Mouse (Mus musculus): ENCODE measurements around the gene Shbg.

The Shbg gene

DNA sequence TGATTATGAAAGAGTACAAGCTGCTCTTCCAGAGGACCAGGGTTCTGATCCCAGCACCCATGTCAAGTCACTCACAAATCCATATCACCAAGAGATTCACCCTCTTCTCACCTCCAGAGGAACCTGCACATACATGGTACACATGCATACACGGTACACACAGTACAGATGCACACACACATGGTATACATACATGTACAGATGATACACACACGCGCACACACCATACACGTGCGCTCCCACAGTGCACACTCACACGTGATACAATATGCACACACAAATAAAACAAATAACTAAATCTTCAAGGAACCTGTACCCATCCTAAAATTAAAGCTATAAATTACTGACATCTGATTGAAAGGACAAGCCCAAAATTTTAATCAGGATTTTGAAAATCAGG is 22.9 kb downstream of the Shbg start:
- DNase-seq: no peak

DNA sequence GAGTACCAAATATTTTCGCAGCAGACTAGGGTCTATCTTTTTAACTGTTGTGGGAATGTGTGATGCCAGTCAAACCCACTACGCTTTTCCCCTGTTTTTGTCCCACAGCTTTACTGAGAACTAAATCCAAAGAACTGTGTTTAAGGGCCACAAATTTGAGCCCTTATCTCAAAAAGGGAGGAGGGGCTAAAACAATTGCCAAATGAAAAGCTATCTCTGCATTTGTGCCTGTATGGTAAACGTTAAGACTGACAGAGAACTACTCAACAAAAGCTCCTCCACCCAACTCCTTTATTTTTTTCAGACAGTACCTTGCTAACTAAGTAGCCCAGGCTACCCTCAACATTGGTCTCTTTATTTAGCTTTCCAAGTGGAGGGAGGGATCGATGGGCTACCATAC is 24.9 kb downstream of the Shbg start:
- no peak for DNase-seq

DNA sequence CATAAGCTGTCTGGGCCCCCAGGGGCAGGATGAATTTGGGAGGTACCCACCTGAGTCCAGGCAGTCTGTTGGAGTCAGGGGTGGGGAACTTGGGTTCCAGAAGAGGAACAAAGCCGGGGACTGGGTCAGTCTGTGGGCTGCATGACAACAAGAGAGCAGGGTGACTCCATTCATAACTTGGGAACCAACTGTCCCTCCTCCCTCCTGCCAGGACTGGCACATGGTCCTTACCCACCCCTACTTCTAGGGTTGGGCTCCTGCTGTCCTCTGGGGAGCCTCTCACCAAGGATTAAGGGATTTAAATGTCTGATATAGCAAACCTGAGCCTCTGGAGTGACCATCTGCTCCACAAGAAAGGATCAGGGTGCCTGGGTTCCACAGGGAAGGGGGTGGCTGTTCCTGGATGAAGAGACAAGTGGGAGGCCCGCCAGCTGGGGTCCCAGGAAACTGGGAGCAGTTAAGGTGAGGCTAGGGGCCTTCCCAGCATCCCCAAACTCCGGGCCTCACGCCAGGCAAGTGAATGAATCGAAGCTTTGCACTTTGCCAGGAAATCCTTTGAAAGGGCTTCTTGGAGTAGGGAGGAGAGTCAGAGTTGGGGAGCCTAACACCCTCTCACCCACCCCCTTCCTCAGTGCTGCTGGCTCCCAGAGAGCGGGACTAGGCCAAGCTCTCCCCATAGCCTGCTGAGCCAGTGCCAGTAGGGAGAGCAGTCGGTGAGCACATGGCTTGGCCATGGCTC is 25.6 kb downstream of the Shbg start:
- no peak for DNase-seq

DNA sequence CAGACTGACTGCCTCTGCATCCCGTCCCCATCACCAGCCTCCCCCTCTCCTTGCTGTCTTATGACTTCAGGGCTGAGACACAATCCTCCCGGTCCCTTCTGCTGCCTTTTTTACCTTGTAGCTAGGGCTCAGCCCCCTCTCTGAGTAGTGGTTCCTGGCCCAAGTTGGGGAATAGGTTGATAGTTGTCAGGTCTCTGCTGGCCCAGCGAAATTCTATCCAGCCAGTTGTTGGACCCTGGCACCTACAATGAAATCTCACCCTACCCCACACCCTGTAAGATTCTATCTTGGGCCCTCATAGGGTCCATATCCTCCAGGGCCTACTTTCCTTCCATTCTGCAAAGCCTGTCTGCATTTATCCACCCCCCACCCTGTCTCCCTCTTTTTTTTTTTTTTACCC is 26.3 kb downstream of the Shbg start:
- no peak for DNase-seq

DNA sequence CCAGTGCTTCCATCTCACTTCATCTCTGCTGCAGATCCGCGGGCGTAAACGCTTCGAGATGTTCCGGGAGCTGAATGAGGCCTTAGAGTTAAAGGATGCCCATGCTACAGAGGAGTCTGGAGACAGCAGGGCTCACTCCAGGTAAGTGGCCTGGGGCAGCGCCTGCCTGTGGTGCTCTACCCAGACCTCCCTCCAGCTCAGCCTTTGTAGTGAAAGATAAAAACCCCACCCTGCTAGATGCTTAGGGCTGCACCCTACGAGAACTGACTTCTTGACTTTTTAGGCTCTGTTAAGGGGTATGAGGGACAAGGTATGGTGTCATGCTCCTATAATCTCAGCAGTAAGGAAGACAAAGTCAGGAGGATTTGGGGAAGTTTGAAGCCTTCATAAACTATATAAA is 27.1 kb downstream of the Shbg start:
- no peak for DNase-seq

DNA sequence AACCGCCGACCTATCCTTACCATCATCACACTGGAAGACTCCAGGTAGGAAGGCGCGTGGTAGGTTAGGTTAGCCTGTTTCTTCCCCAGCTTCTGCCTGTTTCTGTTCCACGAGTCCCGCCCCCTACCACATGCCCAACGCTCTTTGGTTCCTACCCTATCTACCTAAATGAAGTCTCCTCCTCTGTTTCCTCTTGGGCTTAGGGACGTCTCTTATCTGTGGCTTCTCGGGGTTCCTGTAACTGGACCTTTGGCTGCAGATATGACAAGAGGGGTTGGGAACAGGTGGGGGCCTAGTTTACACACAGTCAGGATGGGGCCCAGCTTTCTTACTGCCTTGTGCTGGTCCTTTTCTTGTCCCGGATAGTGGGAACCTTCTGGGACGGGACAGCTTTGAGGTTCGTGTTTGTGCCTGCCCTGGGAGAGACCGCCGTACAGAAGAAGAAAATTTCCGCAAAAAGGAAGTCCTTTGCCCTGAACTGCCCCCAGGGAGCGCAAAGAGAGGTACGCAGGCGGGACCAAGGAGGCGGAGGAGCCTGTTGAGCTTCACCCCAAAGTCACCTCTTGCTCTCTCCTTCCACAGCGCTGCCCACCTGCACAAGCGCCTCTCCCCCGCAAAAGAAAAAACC is 28.4 kb downstream of the Shbg start:
- no peak for DNase-seq

DNA sequence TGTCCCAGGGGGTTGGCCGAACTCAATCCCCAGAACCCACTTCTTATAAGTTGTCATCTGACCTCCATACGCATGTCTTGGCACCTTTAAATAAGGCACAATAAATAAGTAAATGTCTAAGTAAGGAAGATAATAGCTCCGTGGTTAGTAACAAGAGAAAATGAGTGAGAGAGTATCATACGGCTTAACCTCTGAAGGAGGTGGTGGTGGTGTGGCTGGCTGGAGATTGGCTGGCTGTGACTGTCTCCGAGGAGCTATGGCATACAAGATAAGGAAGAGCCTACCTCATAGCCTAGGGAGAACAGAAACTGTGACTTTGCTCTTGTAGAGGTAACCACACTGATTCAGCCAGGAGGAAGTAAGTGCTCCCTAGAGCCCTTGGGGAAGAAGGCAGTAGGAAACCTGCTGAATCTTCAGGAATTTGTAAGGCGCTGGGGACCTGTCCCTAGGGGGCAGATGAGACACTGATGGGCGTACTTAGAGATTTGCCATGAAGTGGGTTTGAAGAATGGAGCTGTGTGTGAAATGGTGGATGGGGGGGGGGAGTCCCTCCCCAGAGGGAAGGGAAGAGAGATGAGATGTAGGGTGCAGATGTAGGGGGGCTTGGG is 31.9 kb downstream of the Shbg start:
- no peak for DNase-seq

DNA sequence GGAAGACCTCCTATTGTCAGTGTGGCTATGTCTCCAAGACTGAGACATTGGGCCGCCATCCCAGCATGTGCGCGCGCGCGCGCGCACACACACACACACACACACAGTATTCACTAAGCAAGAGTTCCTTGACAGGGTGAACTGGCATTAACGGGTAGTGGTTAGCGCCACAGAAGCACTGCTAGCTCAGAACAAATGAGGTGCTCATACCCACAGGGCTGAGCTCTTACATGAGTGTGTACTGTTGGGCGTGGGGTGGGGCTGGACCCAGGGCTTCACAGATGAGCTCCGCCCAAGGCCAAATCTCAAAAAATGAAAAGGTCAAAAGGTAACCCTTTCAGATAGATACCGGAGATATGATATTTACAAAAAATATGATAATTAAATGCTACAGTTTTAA is 32.8 kb downstream of the Shbg start:
- no peak for DNase-seq

DNA sequence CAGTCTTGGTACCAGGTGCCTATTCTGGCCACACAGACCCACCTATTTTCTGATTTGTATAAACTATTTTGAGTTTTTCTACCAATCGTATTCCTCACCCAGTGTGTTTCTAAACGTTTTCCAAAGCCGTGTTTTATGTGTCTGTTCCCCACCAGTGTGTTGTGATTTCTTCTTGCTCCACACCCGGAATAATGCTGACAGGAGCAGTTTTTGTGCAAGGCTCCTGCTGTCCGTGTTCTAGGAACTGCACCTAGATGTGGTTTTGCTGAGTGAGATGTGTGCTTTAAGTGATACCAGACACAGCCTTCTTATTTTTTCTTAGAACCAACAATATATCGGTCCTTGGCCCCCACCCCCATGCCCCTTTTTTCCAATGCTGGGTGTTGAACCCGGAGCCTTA is 33.7 kb downstream of the Shbg start:
- DNase-seq: no peak

DNA sequence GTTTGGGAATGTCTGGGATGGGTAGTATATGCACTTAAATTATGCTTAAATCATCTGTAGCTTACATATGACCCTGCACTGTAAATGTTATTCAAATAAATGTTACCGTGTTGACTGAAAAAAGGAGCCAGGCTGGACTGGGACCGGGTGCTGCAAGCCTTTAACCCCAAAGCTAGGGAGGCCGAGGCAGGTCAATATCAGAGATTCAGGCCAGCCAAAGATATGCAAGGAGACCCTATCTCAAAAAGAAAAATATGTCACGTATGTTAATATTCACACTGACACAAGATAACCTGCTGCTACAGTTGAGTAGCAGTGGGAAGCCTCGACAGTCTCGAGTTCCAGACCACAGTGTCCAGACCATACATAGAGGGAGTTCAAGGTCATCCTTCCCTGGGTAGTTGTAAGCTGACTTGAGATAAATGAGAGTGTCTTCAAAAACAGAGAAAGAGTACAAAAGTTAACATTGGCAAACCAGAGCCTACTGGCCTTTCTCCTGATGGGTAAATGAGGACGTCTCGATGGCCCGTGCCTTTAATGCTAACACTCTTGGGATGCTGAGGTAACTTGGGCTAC is 35.4 kb downstream of the Shbg start:
- DNase-seq: no peak

DNA sequence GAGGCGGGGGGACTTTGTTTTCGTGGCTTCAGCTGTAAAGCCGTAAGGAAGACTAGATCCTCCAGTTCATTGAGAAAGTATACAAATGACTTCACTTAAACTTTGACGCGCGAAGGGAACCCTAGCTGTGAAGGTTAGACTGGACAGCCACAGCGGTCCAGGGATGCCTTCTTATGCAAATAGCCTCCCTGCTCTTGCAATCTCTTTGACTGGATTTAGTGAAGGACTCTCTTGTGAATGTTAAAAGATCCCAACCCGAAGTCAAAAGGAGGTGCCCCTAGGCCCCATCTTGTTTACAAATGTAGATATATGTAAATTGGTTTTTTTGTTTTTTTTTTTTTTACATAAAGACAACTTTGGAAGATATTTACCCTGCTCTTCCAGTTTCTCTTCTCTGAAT is 35.9 kb downstream of the Shbg start:
- DNase-seq: no peak

DNA sequence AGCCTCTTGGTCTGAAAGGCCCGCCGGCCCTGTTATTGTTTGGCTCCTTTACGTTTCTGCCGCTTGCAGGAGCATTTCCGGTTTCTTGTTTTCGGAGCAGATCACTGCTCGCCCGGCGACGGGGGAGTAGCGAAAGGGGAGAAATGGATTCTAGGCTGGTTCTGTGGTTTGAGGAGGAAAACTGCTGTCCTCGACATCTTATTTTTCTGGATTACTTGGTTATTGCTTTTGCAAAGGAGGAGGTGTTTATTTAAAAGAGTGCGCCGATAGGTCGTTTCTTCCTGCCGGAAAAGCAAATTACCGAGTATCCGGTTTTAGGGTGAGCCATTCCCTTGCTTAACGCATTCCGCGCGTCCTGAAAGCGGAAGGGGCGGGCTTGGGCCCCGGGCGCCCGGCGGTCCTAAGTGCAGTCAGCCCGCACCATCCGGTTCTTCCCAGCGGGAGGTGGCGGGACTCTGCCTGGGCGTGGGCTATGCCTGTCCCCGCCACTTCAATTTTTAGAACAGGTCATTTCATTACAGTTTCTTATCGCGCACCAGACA is 36.5 kb downstream of the Shbg start:
- peak; percentile 92 for DNase-seq

DNA sequence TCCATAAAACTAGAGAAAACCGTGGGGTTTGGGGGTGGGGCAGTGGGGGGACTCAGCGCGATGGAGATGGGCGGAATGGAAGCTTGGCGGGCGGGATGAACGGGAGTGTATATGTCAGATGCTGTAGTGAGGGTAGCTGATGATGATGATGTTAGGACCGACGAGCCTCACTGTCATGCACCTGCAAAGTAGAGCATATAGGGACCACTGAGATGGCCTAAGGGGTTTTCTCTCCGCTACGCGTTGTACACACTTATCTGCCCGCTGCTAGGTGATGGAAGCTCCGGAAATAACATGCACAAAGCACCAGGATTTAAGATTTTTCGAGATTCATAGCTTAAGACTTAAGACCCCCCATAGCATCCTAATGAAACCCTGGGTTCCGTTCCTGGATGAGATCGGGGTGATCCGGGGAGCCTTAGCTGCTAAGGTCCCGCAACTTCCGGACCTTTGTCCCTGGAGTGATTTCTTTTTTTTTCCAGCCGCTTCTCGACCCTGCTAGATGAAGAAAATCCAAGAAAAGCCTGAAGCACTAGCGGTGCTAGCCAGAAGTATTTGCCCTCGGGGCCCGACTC is 37.0 kb downstream of the Shbg start:
- no peak for DNase-seq

DNA sequence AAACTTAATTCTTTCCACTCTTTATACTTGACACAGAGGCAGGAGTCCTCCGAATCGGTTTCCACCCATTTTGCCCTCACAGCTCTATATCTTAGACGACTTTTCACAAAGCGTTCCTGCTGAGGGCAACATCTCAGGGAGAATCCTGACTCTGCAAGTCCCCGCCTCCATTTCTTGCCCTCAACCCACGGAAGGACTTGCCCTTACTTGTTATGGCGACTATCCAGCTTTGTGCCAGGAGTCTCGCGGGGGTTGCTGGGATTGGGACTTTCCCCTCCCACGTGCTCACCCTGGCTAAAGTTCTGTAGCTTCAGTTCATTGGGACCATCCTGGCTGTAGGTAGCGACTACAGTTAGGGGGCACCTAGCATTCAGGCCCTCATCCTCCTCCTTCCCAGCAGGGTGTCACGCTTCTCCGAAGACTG is 37.6 kb downstream of the Shbg start, which contains the start of the genes Wrap53 and Trp53:
TSS of gene Wrap53 (minus strand) at position 165 of the 424 bp plus-strand sequence.
TSS of gene Trp53 (plus strand) at position 269 of the 424 bp plus-strand sequence.
- peak; percentile 96 for DNase-seq

DNA sequence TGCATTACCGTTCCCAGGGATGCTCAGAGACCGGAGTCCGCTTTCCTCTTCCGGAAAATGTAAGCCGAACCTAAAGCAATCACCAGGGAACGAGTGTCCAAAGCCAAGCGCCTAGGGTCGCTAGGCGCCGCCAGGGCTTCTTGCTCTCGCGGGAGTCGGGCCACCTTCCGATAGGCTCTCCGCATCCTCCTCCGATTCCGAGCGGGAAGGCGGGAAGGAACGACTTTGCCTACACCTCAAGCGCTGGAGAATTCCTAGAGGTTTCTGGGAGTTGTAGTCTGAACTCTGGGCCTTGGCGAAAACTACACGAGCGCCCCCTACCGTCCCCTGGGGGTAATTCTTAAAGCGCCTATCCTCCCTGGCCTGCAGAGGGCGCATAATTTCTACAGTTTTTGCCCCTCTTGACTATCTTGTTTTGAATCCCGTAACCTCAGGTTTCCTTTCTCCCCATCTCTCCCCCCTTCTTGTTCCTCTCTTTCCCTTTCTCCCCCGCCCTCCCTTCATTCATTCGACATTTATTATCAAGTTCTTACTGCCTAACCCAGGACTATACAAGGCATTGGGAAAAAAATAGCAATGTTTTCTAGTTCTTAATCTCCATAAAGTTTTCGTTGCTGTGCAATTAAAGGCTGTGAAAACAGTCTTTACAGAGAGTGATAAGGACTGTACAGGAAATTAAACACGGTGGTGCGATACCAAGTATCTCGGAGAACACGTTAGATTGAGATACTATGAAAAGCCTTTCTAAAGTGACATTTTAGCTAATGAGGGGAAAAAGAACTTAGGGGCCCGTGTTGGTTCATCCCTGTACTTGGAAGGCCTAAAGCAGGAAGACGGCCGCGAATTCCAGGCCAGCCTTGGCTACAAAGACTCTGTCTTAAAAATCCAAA is 38.3 kb downstream of the Shbg start:
- peak; percentile 99 for DNase-seq

DNA sequence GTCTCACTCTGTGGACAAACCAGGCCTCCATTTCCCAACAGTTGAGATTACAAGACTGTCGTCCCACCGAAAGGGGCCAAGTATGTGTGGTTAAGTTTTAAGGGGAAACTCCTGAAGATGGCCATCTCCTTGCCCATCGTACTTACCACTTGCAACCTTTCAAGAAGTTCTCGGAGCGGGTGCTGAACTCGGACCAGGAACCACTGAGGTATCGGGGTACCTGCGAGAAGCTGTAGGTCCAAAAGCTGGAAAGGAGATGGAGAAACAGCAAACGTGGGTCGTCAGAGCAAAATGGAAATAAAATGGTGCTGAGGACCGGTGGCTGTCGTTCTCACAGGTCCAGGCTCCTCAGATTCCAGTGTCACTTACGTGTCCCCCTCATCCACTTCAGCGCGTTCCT is 39.4 kb downstream of the Shbg start:
- no peak for DNase-seq

DNA sequence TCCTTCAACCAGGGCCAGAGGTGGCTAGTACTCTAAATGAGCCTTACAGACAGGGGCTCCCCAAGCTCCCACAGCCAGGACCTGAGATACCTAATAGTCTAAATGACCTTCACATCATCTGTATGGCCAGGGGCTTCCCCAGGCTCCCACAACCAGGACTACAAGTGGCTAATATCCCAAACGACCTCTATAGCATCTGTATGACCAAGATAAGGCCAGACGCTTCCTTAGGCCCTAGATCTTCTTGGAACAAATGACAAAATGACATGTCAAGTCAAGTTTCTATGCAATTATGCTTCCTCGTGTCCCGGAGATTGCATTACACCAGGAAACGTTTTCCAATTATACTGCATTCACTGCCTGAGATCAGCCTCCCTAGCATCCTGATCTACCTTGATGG is 41.4 kb downstream of the Shbg start:
- no peak for DNase-seq

DNA sequence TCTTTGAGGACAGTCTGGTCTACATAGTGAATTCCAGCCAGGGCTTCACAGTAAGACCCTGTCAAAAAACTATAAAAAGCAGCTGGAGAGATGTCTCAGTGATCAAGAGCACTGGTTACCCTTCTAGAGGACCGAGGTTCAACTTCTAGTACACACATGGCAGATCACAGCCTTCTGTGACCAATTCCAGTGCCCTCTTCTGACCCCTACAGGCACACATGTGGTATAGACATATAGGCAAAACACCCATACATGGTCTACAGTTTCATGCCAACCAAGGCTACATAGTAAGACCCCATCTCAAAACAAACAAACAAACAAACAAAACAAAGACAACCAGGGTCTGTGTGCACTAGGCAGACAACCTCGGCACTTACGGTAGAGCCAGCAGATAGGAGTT is 42.5 kb downstream of the Shbg start:
- DNase-seq: no peak

DNA sequence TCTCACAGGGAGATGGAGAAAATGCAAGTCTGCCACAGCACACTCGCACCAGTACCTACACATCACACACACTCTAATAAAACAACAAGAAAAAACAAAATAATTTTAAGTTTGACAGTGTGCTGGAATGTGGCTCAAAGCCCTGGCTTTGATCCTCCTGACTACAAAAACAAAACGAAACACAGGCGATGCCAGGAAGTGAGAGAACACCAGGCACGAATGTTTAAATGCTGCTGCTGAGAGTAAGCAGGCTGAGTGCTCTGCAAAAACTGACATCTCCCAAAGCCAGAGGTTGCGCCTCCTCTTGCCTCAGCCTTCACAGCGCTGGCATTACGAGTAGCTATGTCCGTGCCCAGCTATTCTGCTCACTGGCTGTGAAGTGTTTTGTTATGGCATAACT is 52.6 kb downstream of the Shbg start:
- no peak for DNase-seq

Measured in kidney, adult 11 months (tissue).